Mouse (Mus musculus): ENCODE data around the gene Gm20532. TPM values are rescaled to one million over a fixed set of nuclear protein-coding genes. Genes with fewer than 3 reads are reported as not detected.

Gene Gm20532
- total and polyA plus RNA-seq, 3 experiments = 0.15 TPM; not detected in 2

- no peak overlapping the region for H3K27ac ChIP-seq (ENCODE audit: control insufficient read depth, low read depth, low read length)
- no peak overlapping the region for H3K4me3 ChIP-seq (ENCODE audit: control insufficient read depth in 1 of 2, insufficient read depth in 1 of 2, low read depth in 2 of 2, low read length in 2 of 2)
- no peak for TF ChIP-seq ELF1 (IDR thresholded peaks at IDR 0.05; ENCODE audit: low read depth, low read length)
- TF ChIP-seq UBTF (IDR thresholded peaks at IDR 0.05; ENCODE audit: borderline replicate concordance, insufficient read depth, low read depth, low read length) = no peak
- TF ChIP-seq CTCF (IDR thresholded peaks at IDR 0.05 in 2 of 3, conservative IDR thresholded peaks at IDR 0.05 in 1 of 3; ENCODE audit: control insufficient read depth in 1 of 3, insufficient read depth in 1 of 3, low read depth in 2 of 3, low read length in 3 of 3, poor library complexity in 1 of 3, severe bottlenecking in 1 of 3) = no peak
- no peak for TF ChIP-seq USF2 (IDR thresholded peaks at IDR 0.05; ENCODE audit: borderline replicate concordance in 1 of 2, insufficient read depth in 1 of 2, low read depth in 1 of 2, low read length in 2 of 2)
- no peak for TF ChIP-seq JUND (IDR thresholded peaks at IDR 0.05; ENCODE audit: low read depth, low read length)
- no peak for TF ChIP-seq E2F4 (IDR thresholded peaks at IDR 0.05; ENCODE audit: borderline replicate concordance, low read depth, low read length)
- no peak for TF ChIP-seq USF1 (IDR thresholded peaks at IDR 0.05; ENCODE audit: low read depth, low read length)
- TF ChIP-seq TAL1 (IDR thresholded peaks at IDR 0.05; ENCODE audit: low read length) = no peak
- TF ChIP-seq CHD1 (IDR thresholded peaks at IDR 0.05; ENCODE audit: low read depth, low read length) = no peak
- TF ChIP-seq ZC3H11A (IDR thresholded peaks at IDR 0.05; ENCODE audit: low read depth, low read length) = no peak
Measured at GRCm38 (mm10) chr2:26608781-26609180, 22.3 kb downstream of the Gm20532 start.

GRCm38 (mm10) chr2:26609261-26609661 lies 22.8 kb downstream of the Gm20532 start:
- no peaks in the 10 kb centered on the region for H3K9me3 ChIP-seq (replicated peaks; ENCODE audit: insufficient read depth, low read length)
- H3K27me3 ChIP-seq (ENCODE audit: control insufficient read depth in 1 of 2, insufficient read depth in 2 of 2, low read length in 2 of 2) = peaks cover 4 to 15% of the 10 kb centered on the region in 2 experiments
- H3K36me3 ChIP-seq (ENCODE audit: control insufficient read depth in 1 of 2, insufficient read depth in 2 of 2, low read length in 2 of 2) = no peaks in the 10 kb centered on the region
- TF ChIP-seq HCFC1 (IDR thresholded peaks at IDR 0.05; ENCODE audit: low read depth, low read length) = no peak
- TF ChIP-seq ETS1 (IDR thresholded peaks at IDR 0.05; ENCODE audit: low read depth, low read length) = no peak
- TF ChIP-seq USF1 (IDR thresholded peaks at IDR 0.05; ENCODE audit: low read depth, low read length) = no peak
- TF ChIP-seq SMC3 (IDR thresholded peaks at IDR 0.05; ENCODE audit: low read depth, low read length) = no peak
- TF ChIP-seq TCF12 (IDR thresholded peaks at IDR 0.05; ENCODE audit: low read depth, low read length) = no peak
- TF ChIP-seq SIN3A (IDR thresholded peaks at IDR 0.05; ENCODE audit: low read length) = no peak
- no peak for TF ChIP-seq MAX (IDR thresholded peaks at IDR 0.05; ENCODE audit: low read length)
- TF ChIP-seq RAD21 (IDR thresholded peaks at IDR 0.05; ENCODE audit: low read depth, low read length) = no peak
- no peak for TF ChIP-seq POLR2A (IDR thresholded peaks at IDR 0.05; ENCODE audit: control insufficient read depth in 1 of 2, insufficient read depth in 1 of 2, low read depth in 1 of 2, low read length in 2 of 2, poor library complexity in 1 of 2)
- TF ChIP-seq MYC (IDR thresholded peaks at IDR 0.05; ENCODE audit: low read depth, low read length) = no peak
- no peak for TF ChIP-seq EP300 (IDR thresholded peaks at IDR 0.05; ENCODE audit: low read depth in 1 of 2, low read length in 2 of 2)
- TF ChIP-seq ZC3H11A (IDR thresholded peaks at IDR 0.05; ENCODE audit: low read depth, low read length) = no peak
- no peak for DNase-seq (ENCODE audit: low read depth, low spot score)
- no peak overlapping the region for H3K9ac ChIP-seq (ENCODE audit: control insufficient read depth, low read depth, low read length, poor library complexity, severe bottlenecking)
- no peaks in the 10 kb centered on the region for H3K4me1 ChIP-seq (ENCODE audit: control insufficient read depth in 1 of 2, insufficient read depth in 2 of 2, low read length in 2 of 2)
- no peak overlapping the region for H3K27ac ChIP-seq (ENCODE audit: control insufficient read depth, low read depth, low read length)
- H3K79me2 ChIP-seq (ENCODE audit: control insufficient read depth, insufficient read depth, low read length, poor library complexity) = no peaks in the 10 kb centered on the region
- no peak overlapping the region for H3K4me3 ChIP-seq (ENCODE audit: control insufficient read depth in 1 of 2, insufficient read depth in 1 of 2, low read depth in 2 of 2, low read length in 2 of 2)

More at GRCm38 (mm10) chr2:26608781-26609180, 22.3 kb downstream of the Gm20532 start:
- DNase-seq (ENCODE audit: low read depth, low spot score) = no peak
- Histone ChIP-seq H3K79me2 (ENCODE audit: control insufficient read depth, insufficient read depth, low read length, poor library complexity) (no peaks in the 10 kb centered on the region), H3K9ac (ENCODE audit: control insufficient read depth, low read depth, low read length, poor library complexity, severe bottlenecking) (no peak overlapping the region), H3K36me3 (ENCODE audit: control insufficient read depth in 1 of 2, insufficient read depth in 2 of 2, low read length in 2 of 2) (no peaks in the 10 kb centered on the region), H3K4me1 (ENCODE audit: control insufficient read depth in 1 of 2, insufficient read depth in 2 of 2, low read length in 2 of 2) (no peaks in the 10 kb centered on the region), H3K27me3 (ENCODE audit: control insufficient read depth in 1 of 2, insufficient read depth in 2 of 2, low read length in 2 of 2) (peaks cover 4 to 15% of the 10 kb centered on the region in 2 experiments), H3K9me3 (replicated peaks; ENCODE audit: insufficient read depth, low read length) (no peaks in the 10 kb centered on the region)
